Mouse (Mus musculus): ENCODE results near the gene Nrn1. TPM values are rescaled to one million over a fixed set of nuclear protein-coding genes. Genes with fewer than 3 reads are reported as not detected.

Nrn1 gene
- polyA plus RNA-seq, 1 experiment from 2014 or later = 2.3 TPM

DNA sequence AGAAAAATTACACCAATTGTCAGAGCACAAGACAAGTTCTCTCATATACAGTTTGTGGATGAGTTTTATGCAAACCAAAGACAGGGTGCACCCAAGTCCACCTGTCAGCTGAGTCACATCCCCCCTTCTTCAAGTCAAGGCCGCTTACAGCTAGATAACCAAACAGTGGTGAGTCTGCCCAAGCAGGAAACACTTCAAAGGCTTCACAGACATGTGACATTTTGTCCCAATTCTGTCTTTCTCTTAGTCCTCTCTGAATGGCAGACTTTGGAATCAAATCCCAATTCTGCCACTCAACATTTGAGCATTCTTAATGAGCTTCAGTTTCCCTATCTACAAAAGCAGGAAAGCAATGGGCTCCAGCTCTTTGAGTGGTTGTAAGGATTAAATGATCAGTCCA is 55.6 kb downstream of the Nrn1 start:
- H3K36me3 ChIP-seq = no peaks in the 10 kb centered on the region
- no peak for ATAC-seq (replicated peaks; ENCODE audit: insufficient number of reproducible peaks, insufficient read depth, low FRiP score, low read depth)
- H3K27me3 ChIP-seq = no peaks in the 10 kb centered on the region
- no peak overlapping the region for H3K9ac ChIP-seq
- no peaks in the 10 kb centered on the region for H3K9me3 ChIP-seq (replicated peaks)
- H3K4me2 ChIP-seq = no peak overlapping the region
- WGBS = 61% methylated on average over 1 of the region's 1 CpGs
- no peak overlapping the region for H3K4me3 ChIP-seq
- H3K4me1 ChIP-seq (replicated peaks) = no peaks in the 10 kb centered on the region
- no peak overlapping the region for H3K27ac ChIP-seq
